Mouse (Mus musculus) thymus, adult 2 months (tissue): ENCODE measurements around the gene Ankrd11. TPM values are rescaled to one million over a fixed set of nuclear protein-coding genes. Genes with fewer than 3 reads are reported as not detected.

ENCODE experiments used
- DNase-seq: peaks from one replicate; pipeline ENCODE4 v3.0.0; 2021
- H3K27ac ChIP-seq: fragments of 200-500 bp; 2 replicates; pipeline ENCODE4 v1.5.1; 2012; ENCODE audit warnings: low read length, control low read depth; ENCODE audit not compliant: control insufficient read depth, insufficient read depth
- H3K27me3 ChIP-seq: fragments of 200-500 bp; 2 replicates; pipeline ENCODE4 v1.6.1; 2012; ENCODE audit warnings: mild to moderate bottlenecking, low read length, moderate library complexity, mixed read lengths; ENCODE audit not compliant: control insufficient read depth, insufficient read depth
- H3K36me3 ChIP-seq: fragments of 200-500 bp; 2 replicates; pipeline ENCODE4 v1.6.1; 2012; ENCODE audit warnings: mild to moderate bottlenecking, low read length, moderate library complexity; ENCODE audit not compliant: control insufficient read depth, insufficient read depth
- H3K4me1 ChIP-seq: fragments of 200-500 bp; replicated peaks from 2 replicates; pipeline ENCODE4 v1.6.1; 2012; ENCODE audit warnings: low read length; ENCODE audit not compliant: control insufficient read depth, insufficient read depth
- H3K4me3 ChIP-seq: fragments of 200-500 bp; 2 replicates; pipeline ENCODE4 v1.5.1; 2012; ENCODE audit warnings: mild to moderate bottlenecking, low read length, control low read depth, moderate library complexity; ENCODE audit not compliant: control insufficient read depth, insufficient read depth
- CTCF ChIP-seq: fragments of 200-500 bp; IDR thresholded peaks from 2 replicates; pipeline ENCODE4 v1.5.1; 2012; ENCODE audit warnings: mild to moderate bottlenecking, control low read depth, low read length, moderate library complexity, borderline replicate concordance; ENCODE audit not compliant: control insufficient read depth, poor library complexity, insufficient read depth; ENCODE audit errors: extremely low read depth
- POLR2A ChIP-seq: fragments of 200-500 bp; IDR thresholded peaks from 2 replicates; pipeline ENCODE4 v1.6.1; 2012; ENCODE audit warnings: mild to moderate bottlenecking, low read length, control low read depth, moderate library complexity; ENCODE audit not compliant: control insufficient read depth, poor library complexity, insufficient read depth; ENCODE audit errors: extremely low read depth
- WGBS: fragments of 180-500 bp; shearing (Covaris S2); methylation state at CpG from one replicate; pipeline ENCODE4 v1.1.7; 2018; 5-methylcytosine and 5-hydroxymethylcytosine counted together
- polyA plus RNA-seq: library from polyadenylated mRNA; depleted of rRNA; stranded (reverse); fragments of >200 nt; gene quantifications from 2 replicates; pipeline ENCODE4 v1.2.3, GENCODE M21; 2012; rRNA removed

Ankrd11 gene
- polyA plus RNA-seq: 118 and 145 TPM in 2 replicates

- no peaks in the 10 kb centered on the region for H3K36me3 ChIP-seq
- DNase-seq: peak; percentile 99
- peaks cover 15% of the 10 kb centered on the region for H3K4me1 ChIP-seq
- no peaks in the 10 kb centered on the region for H3K27me3 ChIP-seq
- H3K4me3 ChIP-seq: peak within 1 kb of the TSS; percentile 88
- TF ChIP-seq CTCF: 0 out of 2 replicates have a peak, but pooled peaks have one; percentile 60
- TF ChIP-seq POLR2A: peak; percentile 96
- under 1% methylated on average over 91 of the region's 91 CpGs for WGBS
- H3K27ac ChIP-seq: peak within 1 kb of the TSS; percentile 86
Observed at GRCm38 (mm10) chr8:123042158-123042973, at the start of gene Ankrd11. Ankrd11 (minus strand) TSS chr8:123042277.

DNA sequence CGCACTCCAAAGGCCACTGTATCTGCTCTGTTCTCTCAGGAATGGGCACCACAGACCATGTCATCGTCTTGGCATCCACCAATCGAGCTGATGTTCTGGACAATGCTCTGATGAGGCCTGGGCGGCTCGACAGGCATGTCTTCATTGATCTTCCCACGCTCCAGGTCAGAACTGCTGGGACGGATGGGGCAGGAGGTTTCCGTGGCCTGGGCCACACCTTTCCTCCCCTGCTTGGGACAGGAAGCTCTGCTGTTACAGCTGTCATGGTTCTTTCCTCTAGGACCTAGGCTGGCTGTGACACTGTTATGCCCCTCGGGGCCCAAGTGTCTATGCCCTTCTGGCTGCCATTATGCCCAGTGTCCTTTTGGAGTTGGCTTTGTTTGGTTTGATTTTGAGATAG lies 45.2 kb upstream of the Ankrd11 start:
- WGBS: 96% methylated on average over 9 of the region's 9 CpGs

DNA sequence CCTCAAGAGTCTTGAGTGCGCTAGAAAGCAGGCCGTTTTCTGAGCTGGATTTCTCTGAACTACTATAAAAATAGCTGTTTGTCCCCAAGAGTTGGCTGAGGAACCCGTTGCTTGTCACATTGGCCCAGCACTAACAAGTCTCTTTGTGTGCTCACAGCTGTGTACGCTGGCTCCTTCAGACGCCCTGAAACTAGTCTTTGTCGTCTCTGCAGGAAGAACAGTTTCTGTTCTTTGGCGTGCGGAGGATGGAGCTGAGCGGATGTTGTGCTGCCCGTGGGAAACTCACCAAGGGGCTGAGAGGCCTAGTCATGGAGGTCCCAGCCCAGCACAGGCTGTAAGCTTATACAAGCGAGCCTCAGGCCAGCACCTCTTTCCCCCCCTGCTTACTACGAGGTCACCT lies 41.5 kb upstream of the Ankrd11 start:
- WGBS: 97% methylated on average over 12 of the region's 12 CpGs
- H3K36me3 ChIP-seq: peaks cover 53% of the 10 kb centered on the region

More for the DNA sequence above, 45.2 kb upstream of the Ankrd11 start:
- Histone ChIP-seq H3K36me3 (peaks cover 57% of the 10 kb centered on the region), H3K27me3 (no peaks in the 10 kb centered on the region), H3K27ac (no peak overlapping the region), H3K4me1 (no peaks in the 10 kb centered on the region), H3K4me3 (no peak overlapping the region)
- TF ChIP-seq POLR2A: no peak
- TF ChIP-seq CTCF: no peak
- no peak for DNase-seq

DNA sequence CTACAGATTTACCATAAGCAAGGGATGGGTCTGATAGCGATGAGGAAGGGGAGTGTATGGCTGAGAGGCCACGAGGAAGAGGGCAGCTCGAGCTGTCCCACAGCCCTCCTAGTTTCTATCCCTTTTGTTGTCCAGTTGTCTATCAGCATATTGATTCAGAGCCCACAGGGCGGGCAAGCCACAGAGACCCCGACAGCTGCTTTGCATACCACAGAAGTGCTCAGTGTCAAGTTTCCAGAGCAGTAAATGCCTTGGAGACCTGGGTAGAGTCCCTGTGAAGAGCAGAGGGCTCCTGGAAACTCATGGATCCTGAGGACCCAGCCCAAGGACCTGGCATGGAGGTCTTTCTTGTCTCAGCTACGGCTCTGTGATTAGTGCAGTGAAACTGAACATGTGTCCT lies 40.9 kb upstream of the Ankrd11 start:
- TF ChIP-seq CTCF: no peak
- TF ChIP-seq POLR2A: no peak
- WGBS: 93% methylated on average over 6 of the region's 6 CpGs

More for the DNA sequence above, 41.5 kb upstream of the Ankrd11 start:
- Histone ChIP-seq H3K27ac (no peak overlapping the region), H3K4me3 (no peak overlapping the region), H3K27me3 (no peaks in the 10 kb centered on the region), H3K4me1 (no peaks in the 10 kb centered on the region)
- no peak for DNase-seq
- TF ChIP-seq CTCF: no peak
- no peak for TF ChIP-seq POLR2A

GRCm38 (mm10) chr8:123077213-123077612 lies 35.1 kb upstream of the Ankrd11 start:
- Histone ChIP-seq H3K4me3 (no peak overlapping the region), H3K4me1 (no peaks in the 10 kb centered on the region), H3K36me3 (peaks cover 49% of the 10 kb centered on the region), H3K27me3 (no peaks in the 10 kb centered on the region), H3K27ac (no peak overlapping the region)
- 93% methylated on average over 6 of the region's 6 CpGs for WGBS
- no peak for DNase-seq
- no peak for TF ChIP-seq POLR2A
- no peak for TF ChIP-seq CTCF

More for the DNA sequence above, 40.9 kb upstream of the Ankrd11 start:
- H3K4me1 ChIP-seq: no peaks in the 10 kb centered on the region
- no peak overlapping the region for H3K27ac ChIP-seq
- no peak for DNase-seq
- no peak overlapping the region for H3K4me3 ChIP-seq
- H3K27me3 ChIP-seq: no peaks in the 10 kb centered on the region
- H3K36me3 ChIP-seq: peaks cover 49% of the 10 kb centered on the region

GRCm38 (mm10) chr8:123071176-123071575 lies 29.1 kb upstream of the Ankrd11 start:
- Histone ChIP-seq H3K36me3 (peaks cover 15% of the 10 kb centered on the region), H3K27ac (no peak overlapping the region), H3K4me3 (no peak overlapping the region), H3K27me3 (no peaks in the 10 kb centered on the region), H3K4me1 (no peaks in the 10 kb centered on the region; the same call in 1 of the 2 replicates)
- DNase-seq: no peak
- TF ChIP-seq CTCF (no peak), POLR2A (no peak)
- 92% methylated on average over 4 of the region's 4 CpGs for WGBS
